In the genomic region with DNA sequence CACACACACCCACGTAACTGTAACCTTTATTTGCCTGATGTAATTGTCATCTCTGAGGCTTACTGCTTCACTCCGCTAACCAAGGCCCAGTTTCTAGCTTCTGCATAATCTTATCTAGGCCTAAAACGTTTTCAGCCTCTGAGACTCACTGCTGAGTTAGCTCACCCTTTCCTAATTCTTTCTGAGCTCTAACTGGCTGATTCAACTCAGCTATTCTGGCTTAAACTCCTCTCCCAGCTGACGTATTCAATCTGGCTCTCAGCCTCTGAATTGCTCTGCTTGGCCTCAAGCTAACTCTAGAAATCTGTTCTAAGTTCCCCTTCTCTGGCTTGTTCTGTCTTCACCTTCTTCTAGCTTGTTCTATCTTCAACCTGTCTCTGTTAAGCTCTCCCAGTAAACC, we compare ENCODE assay signal across 15 mouse cellular contexts. TPM values are rescaled to one million over a fixed set of nuclear protein-coding genes. Genes with fewer than 3 reads are reported as not detected.
A peak's percentile ranks its signal among the peaks of the same experiment; 100 is the strongest.
DNase-seq lines count a peak whose midpoint lies in the region.
"Had no signal": no experiment of that assay in that cellular context is flagged by ENCODE, and none has a peak within 500 bp of the region (broad histone marks: within the 10 kb centered on the region; RNA-seq: fewer than 3 reads in every experiment).

No protein-coding gene starts in this region.

- DNase-seq in adrenal gland, postnatal 14 days = peak; percentile 36
- DNase-seq in adrenal gland, postnatal 4 days (ENCODE audit: low spot score in 2 of 2) = no peak
- DNase-seq in heart, adult 11 months = peak; percentile 91
- no peak for DNase-seq in heart, embryonic 10.5 days (ENCODE audit: low spot score)
- peak; percentile 59 for DNase-seq in lung, postnatal 10 days
- no peak for DNase-seq in lung, adult 18-20 months
- DNase-seq in skeletal muscle tissue, adult 2 months (ENCODE audit: low read depth, low spot score) = peak; percentile 47
- DNase-seq in left cerebral cortex, postnatal 4 days = no peak
- DNase-seq: kidney, adult 9 months had no signal

- H3K4me3 ChIP-seq in heart, embryonic 10.5 days = no peak overlapping the region
- H3K4me3 ChIP-seq: forebrain, embryonic 13.5 days; heart, adult 2 months; hindbrain, embryonic 15.5 days; liver, embryonic 12.5 days had no signal

- intact Hi-C loops in left cerebral cortex, postnatal 4 days (cut with DNase I) = no loop called here

- H3K9me3 ChIP-seq in heart, embryonic 10.5 days = no peaks in the 10 kb centered on the region
- H3K9me3 ChIP-seq: forebrain, embryonic 13.5 days; hindbrain, embryonic 15.5 days; liver, embryonic 12.5 days had no signal

- 43% methylated on average over 4 of the region's 4 CpGs for WGBS in heart, embryonic 10.5 days

- peaks cover 23% of the 10 kb centered on the region for H3K27me3 ChIP-seq in heart, embryonic 10.5 days (ENCODE audit: insufficient read depth, poor library complexity, severe bottlenecking)
- H3K27me3 ChIP-seq: hindbrain, embryonic 15.5 days had no signal

- H3K4me1 ChIP-seq in heart, embryonic 10.5 days = peaks cover 28% of the 10 kb centered on the region

- no peaks in the 10 kb centered on the region for H3K36me3 ChIP-seq in heart, embryonic 10.5 days
- H3K36me3 ChIP-seq: hindbrain, embryonic 15.5 days; liver, embryonic 12.5 days had no signal

- no peak overlapping the region for H3K27ac ChIP-seq in heart, embryonic 10.5 days
- H3K27ac ChIP-seq: forebrain, embryonic 13.5 days; heart, adult 2 months; hindbrain, embryonic 15.5 days; liver, embryonic 12.5 days had no signal

RNA-seq across cellular contexts. Expression of a gene that starts 11.4 kb away (rescaled TPM):
- total RNA-seq in adrenal gland, postnatal 14 days (2021) = 78.9 and 91.9 TPM in 2 replicates
- total RNA-seq in adrenal gland, postnatal 4 days (2021) = 100 to 1,000 TPM in 1 of 2 experiments, 10 to 100 TPM in 1; 88.6 to 106 TPM
- polyA plus RNA-seq in heart, embryonic 10.5 days (2016; fragmentation: Nextera tagmentation; extraction: Ambion mirVana) = 8.0 and 8.1 TPM in 2 replicates
- total RNA-seq in left cerebral cortex, postnatal 4 days (2021) = 10 to 100 TPM; 75.5 to 76.4 TPM
- total RNA-seq: megakaryocyte, adult 5-6 weeks had no signal

RNA-seq across cellular contexts. Expression of a gene that starts 43.2 kb away (rescaled TPM):
- total RNA-seq in adrenal gland, postnatal 14 days (2021) = not detected in 2 replicates
- total RNA-seq in adrenal gland, postnatal 4 days (2021) = 1 to 10 TPM; 1.8 to 3.4 TPM
- 0.86 and 2.3 TPM in 2 replicates for polyA plus RNA-seq in heart, embryonic 10.5 days (2016; fragmentation: Nextera tagmentation; extraction: Ambion mirVana)
- not detected for total RNA-seq in left cerebral cortex, postnatal 4 days (2021)
- total RNA-seq: heart, adult 2 months; megakaryocyte, adult 5-6 weeks had no signal
- polyA plus RNA-seq: activated CD4-positive, CD25-positive, alpha-beta regulatory T cell, adult 4 months; forebrain, embryonic 13.5 days; heart, adult 2 months; hindbrain, embryonic 15.5 days had no signal

RNA-seq across cellular contexts. Expression of a gene that starts 53.3 kb away (rescaled TPM):
- not detected in 2 replicates for total RNA-seq in adrenal gland, postnatal 14 days (2021)
- total RNA-seq in adrenal gland, postnatal 4 days (2021) = under 1 TPM; 0.34 to 0.84 TPM
- 0.33 and 0.43 TPM in 2 replicates for polyA plus RNA-seq in heart, embryonic 10.5 days (2016; fragmentation: Nextera tagmentation; extraction: Ambion mirVana)
- under 1 TPM in 1 of 2 experiments, not detected in 1; 0.18 TPM for total RNA-seq in left cerebral cortex, postnatal 4 days (2021)
- total RNA-seq: heart, adult 2 months had no signal
- polyA plus RNA-seq: activated CD4-positive, CD25-positive, alpha-beta regulatory T cell, adult 4 months; forebrain, embryonic 13.5 days had no signal

Comparison
In these comparisons a context has a peak if more than half of its experiments do, and no peak if none do; other contexts are left out.
1. DNase-seq: peak in adrenal gland, postnatal 14 days (single experiment), heart, adult 11 months (single experiment), lung, postnatal 10 days (single experiment) and skeletal muscle tissue, adult 2 months (single experiment); none in adrenal gland, postnatal 4 days (0 of 2), heart, embryonic 10.5 days (single experiment), lung, adult 18-20 months (0 of 2) and left cerebral cortex, postnatal 4 days (single experiment).